Mouse (Mus musculus) adrenal gland, postnatal 14 days (tissue): ENCODE results near the gene Camk2g. TPM values are rescaled to one million over a fixed set of nuclear protein-coding genes. Genes with fewer than 3 reads are reported as not detected.

Experiments used
- DNase-seq: peaks from one replicate; pipeline ENCODE4 v3.0.0; 2021; ENCODE audit warnings: mixed read lengths
- total RNA-seq: library from RNA; stranded (reverse); gene quantifications from 2 replicates; pipeline ENCODE4 v1.2.3, GENCODE M21; 2021

Camk2g gene
- total RNA-seq, 1 experiment from 2014 or later = 45.6 TPM

- no peak for DNase-seq
These were observed 7.9 kb downstream of the Camk2g start for GRCm38 (mm10) chr14:20786020-20786419.

- no peak for DNase-seq
These were observed 8.7 kb downstream of the Camk2g start for GRCm38 (mm10) chr14:20785231-20785630.

GRCm38 (mm10) chr14:20784708-20785107, 9.2 kb downstream of the Camk2g start:
- DNase-seq = no peak

GRCm38 (mm10) chr14:20783526-20783925, 10.4 kb downstream of the Camk2g start:
- no peak for DNase-seq

GRCm38 (mm10) chr14:20782860-20783259, 11.0 kb downstream of the Camk2g start:
- no peak for DNase-seq

GRCm38 (mm10) chr14:20780217-20780616, 13.7 kb downstream of the Camk2g start:
- peak; percentile 50 for DNase-seq

- DNase-seq = no peak
These were observed 15.4 kb downstream of the Camk2g start for GRCm38 (mm10) chr14:20778496-20778895.

- no peak for DNase-seq
These were observed 18.2 kb downstream of the Camk2g start for GRCm38 (mm10) chr14:20775661-20776060.

GRCm38 (mm10) chr14:20773410-20773809, 20.5 kb downstream of the Camk2g start:
- DNase-seq = no peak

- no peak for DNase-seq
These were observed 21.1 kb downstream of the Camk2g start for GRCm38 (mm10) chr14:20772808-20773207.

GRCm38 (mm10) chr14:20771941-20772340, 21.9 kb downstream of the Camk2g start:
- no peak for DNase-seq

- no peak for DNase-seq
These were observed 25.3 kb downstream of the Camk2g start for GRCm38 (mm10) chr14:20768581-20768980.

- DNase-seq = no peak
These were observed 26.0 kb downstream of the Camk2g start for GRCm38 (mm10) chr14:20767936-20768335.

GRCm38 (mm10) chr14:20765642-20766258, 28.1 kb downstream of the Camk2g start:
- peak; percentile 94 for DNase-seq

- DNase-seq = no peak
These were observed 28.9 kb downstream of the Camk2g start for GRCm38 (mm10) chr14:20764942-20765341.

- no peak for DNase-seq
These were observed 35.0 kb downstream of the Camk2g start for GRCm38 (mm10) chr14:20758768-20759435.

GRCm38 (mm10) chr14:20757370-20757907, 36.4 kb downstream of the Camk2g start:
- no peak for DNase-seq

- DNase-seq = no peak
These were observed 40.1 kb downstream of the Camk2g start for GRCm38 (mm10) chr14:20753792-20754191.

GRCm38 (mm10) chr14:20750503-20750902, 43.4 kb downstream of the Camk2g start:
- DNase-seq = no peak

- no peak for DNase-seq
These were observed 44.3 kb downstream of the Camk2g start for GRCm38 (mm10) chr14:20749494-20750051.

GRCm38 (mm10) chr14:20748388-20748787, 45.5 kb downstream of the Camk2g start:
- DNase-seq = no peak

GRCm38 (mm10) chr14:20746935-20747334, 47.0 kb downstream of the Camk2g start:
- no peak for DNase-seq

GRCm38 (mm10) chr14:20743614-20744013, 50.3 kb downstream of the Camk2g start:
- DNase-seq = no peak
